Mouse (Mus musculus): ENCODE data around the gene Fnbp1.

- TF ChIP-seq CTCF (conservative IDR thresholded peaks at IDR 0.05; ENCODE audit: low read length): peak; percentile 22; the same call in 1 of the 2 replicates
- no peak for TF ChIP-seq NANOG (IDR thresholded peaks at IDR 0.05; ENCODE audit: borderline replicate concordance, low read length)
These were observed 30.7 kb upstream of the Fnbp1 start for GRCm38 (mm10) chr2:31172536-31172935.

Measured in E14TG2a.4 (cell line).